Mouse (Mus musculus): ENCODE data around the gene Ntf3. TPM values are rescaled to one million over a fixed set of nuclear protein-coding genes. Genes with fewer than 3 reads are reported as not detected.

Ntf3 gene
- polyA plus RNA-seq, 1 experiment from 2014 or later, result 6.6 TPM

DNA sequence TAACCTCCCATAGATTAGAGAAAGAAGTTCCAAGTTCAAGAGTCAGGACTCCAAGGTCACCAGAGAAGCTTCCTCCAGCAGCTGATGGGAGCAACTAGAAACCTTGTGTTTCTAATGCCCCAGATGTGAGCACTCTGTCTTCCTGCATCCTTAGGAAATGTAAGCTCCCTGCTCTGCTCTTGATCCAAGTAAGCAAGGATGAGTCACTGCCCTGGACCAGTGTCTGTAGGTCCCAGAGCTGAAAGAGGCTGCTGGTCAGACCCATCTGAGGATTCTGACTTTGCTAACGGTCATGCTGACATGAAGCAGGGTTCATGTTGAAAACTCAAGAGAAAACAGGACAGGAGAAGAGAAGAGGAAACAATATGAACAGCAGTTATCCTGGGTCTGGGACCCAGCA is 76.6 kb downstream of the Ntf3 start:
- Histone ChIP-seq H3K36me3 (replicated peaks) (no peaks in the 10 kb centered on the region), H3K27me3 (ENCODE audit: poor library complexity, severe bottlenecking) (no peaks in the 10 kb centered on the region), H3K4me1 (peaks cover 8% of the 10 kb centered on the region; the same call in 1 of the 2 replicates), H3K4me3 (no peak overlapping the region), H3K9me3 (no peaks in the 10 kb centered on the region), H3K27ac (no peak overlapping the region)
- DNase-seq (ENCODE audit: extremely low spot score, low spot score), result no peak
- 90% methylated on average over 1 of the region's 1 CpGs for WGBS

DNA sequence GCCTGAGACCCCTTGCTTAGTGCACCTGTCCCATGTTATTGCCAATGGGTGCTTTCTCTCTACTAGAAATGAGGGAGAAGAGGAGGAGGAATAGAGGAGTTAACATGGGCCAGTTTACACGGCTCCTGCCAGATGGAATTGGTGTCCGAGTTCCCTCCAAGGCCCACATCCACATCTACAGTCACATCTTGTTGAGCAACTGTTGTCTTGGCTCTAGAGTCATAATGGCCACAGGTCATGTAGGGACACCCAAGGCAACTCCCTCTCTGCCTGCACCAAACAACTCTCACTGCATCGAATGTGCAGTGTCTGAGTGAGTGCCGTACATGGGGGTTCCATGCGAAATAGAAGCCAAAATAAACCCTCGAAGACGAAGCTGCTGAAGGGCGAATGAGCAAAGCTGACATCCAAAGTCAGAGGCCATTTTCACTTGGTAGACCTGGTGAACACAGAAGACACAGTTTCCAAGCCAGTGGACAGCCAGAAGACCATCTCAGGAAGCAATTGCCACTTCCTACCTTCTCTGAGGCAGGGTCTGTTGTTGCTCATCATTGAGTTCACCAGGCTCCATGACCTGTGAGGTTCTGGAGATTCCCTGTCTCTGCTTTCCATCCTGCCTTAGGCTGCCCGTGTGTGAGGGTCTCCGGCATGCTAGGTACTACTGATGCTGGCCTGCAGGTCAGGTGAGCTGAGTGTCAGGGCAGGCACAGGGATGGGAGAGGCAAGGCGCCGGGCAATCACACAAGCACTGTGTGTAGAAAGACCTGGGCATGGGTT is 78.0 kb downstream of the Ntf3 start:
- no peaks in the 10 kb centered on the region for H3K36me3 ChIP-seq (replicated peaks)
- no peaks in the 10 kb centered on the region for H3K9me3 ChIP-seq
- WGBS, result 89% methylated on average over 12 of the region's 12 CpGs

DNA sequence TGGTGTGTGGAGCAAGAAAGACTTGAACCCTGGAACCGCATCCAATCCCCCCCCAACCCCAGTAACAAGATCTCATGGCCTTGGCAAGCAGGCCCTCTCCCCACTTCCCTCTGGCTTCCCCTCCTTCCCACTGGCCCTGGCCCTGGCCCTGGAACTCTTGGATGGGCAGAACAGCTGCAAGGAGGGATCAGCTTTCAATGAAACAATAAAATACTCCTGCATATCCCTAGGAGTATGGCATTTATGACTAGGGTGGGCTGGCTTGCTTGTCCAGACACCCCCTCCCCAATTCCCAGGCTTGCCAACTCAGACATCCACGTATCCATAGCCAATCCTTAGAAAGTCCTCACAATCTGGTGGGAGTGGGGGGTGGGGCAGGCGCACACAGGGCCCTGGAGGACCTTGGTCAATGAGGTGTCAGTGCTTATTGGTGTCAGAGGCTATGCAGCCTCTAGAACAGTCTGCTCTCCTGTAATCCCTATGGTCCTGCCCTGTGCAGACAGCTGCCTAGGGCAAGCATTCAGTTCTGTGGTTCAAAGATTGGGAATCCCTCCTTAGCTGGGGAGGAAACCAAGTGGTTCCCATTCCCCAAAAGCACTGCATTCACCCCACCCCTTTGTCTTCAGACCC is 80.3 kb downstream of the Ntf3 start:
- Histone ChIP-seq H3K36me3 (replicated peaks) (no peaks in the 10 kb centered on the region), H3K9me3 (no peaks in the 10 kb centered on the region), H3K27ac (0 out of 2 replicates have a peak overlapping the region, but pooled peaks have one; percentile 54), H3K4me3 (no peak overlapping the region), H3K4me1 (peaks cover 8% of the 10 kb centered on the region; the same call in 1 of the 2 replicates), H3K27me3 (ENCODE audit: poor library complexity, severe bottlenecking) (no peaks in the 10 kb centered on the region)
- 90% methylated on average over 3 of the region's 3 CpGs for WGBS
- no peak for DNase-seq (ENCODE audit: extremely low spot score, low spot score)

More for the DNA sequence above, 78.0 kb downstream of the Ntf3 start:
- H3K27ac ChIP-seq, result no peak overlapping the region
- no peak for DNase-seq (ENCODE audit: extremely low spot score, low spot score)
- H3K4me1 ChIP-seq, result peaks cover 8% of the 10 kb centered on the region; the same call in 1 of the 2 replicates
- no peak overlapping the region for H3K4me3 ChIP-seq
- no peaks in the 10 kb centered on the region for H3K27me3 ChIP-seq (ENCODE audit: poor library complexity, severe bottlenecking)

DNA sequence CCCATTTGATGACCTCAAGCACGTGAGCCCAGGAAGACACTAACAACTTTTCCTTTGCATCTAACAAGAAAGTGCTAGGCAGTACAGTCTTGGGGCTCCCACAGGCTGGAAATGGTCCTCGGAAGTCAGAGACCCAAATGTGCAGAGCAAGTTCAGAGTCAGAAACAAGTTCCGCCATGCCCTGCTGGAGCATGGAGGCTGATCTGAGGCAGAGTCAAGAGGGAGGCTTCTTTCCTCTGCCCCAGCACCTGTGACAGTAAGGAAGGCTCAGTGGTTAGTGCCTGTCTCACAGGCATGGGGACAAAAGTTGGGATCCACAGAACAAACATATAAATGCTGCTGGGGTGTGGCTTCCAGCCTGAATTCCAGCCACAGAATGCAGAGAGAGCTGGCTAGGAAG is 86.2 kb downstream of the Ntf3 start:
- H3K4me3 ChIP-seq, result no peak overlapping the region
- no peak for DNase-seq (ENCODE audit: extremely low spot score, low spot score)
- 78% methylated on average over 3 of the region's 3 CpGs for WGBS
- no peaks in the 10 kb centered on the region for H3K27me3 ChIP-seq (ENCODE audit: poor library complexity, severe bottlenecking)
- H3K27ac ChIP-seq, result no peak overlapping the region
- no peaks in the 10 kb centered on the region for H3K36me3 ChIP-seq (replicated peaks)
- no peaks in the 10 kb centered on the region for H3K9me3 ChIP-seq
- H3K4me1 ChIP-seq, result no peaks in the 10 kb centered on the region

DNA sequence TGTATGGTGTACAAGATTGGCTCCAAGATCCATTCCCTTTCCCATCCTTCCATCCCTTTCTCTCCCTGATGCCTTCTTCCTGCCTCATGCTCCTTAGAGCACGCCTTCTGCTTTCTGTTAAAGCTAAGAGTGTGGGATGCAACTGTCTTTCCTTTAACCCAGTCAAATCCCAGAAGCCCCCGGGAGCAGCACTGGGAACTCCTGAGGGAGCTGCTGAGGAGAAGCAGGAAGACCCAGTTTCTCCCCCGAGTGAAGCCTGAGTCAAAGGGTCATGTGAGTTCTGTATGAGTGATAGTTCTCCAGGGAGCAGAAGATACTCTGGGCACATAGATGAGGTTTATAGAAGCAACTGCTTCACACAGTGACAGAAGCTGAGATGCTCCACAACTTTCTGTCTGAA is 109.0 kb downstream of the Ntf3 start:
- Histone ChIP-seq H3K9me3 (no peaks in the 10 kb centered on the region), H3K27me3 (ENCODE audit: poor library complexity, severe bottlenecking) (no peaks in the 10 kb centered on the region), H3K36me3 (replicated peaks) (no peaks in the 10 kb centered on the region), H3K27ac (no peak overlapping the region), H3K4me1 (no peaks in the 10 kb centered on the region), H3K4me3 (no peak overlapping the region)
- WGBS, result 84% methylated on average over 3 of the region's 3 CpGs
- no peak for DNase-seq (ENCODE audit: extremely low spot score, low spot score)

DNA sequence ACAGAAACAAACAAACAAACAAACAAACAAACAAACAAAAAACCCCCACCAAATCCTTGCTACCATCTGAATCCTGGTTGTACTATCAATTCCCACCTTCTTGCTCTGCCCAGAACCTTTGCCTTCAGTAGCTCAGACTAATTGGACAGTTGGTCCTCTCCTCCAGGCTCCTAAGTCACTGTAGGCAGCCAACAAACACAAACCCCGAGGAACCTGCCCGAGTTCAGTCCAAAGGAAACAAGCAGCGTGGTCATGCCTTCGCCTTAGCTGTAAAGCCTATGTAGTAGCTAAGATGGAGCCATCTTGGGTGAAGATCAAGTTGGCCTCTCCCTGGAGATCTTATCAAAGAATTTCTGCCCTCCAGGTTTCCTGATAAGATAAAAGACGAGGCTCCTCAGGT is 113.6 kb downstream of the Ntf3 start:
- no peaks in the 10 kb centered on the region for H3K36me3 ChIP-seq (replicated peaks)
- no peaks in the 10 kb centered on the region for H3K27me3 ChIP-seq (ENCODE audit: poor library complexity, severe bottlenecking)
- no peak overlapping the region for H3K4me3 ChIP-seq
- DNase-seq (ENCODE audit: extremely low spot score, low spot score), result no peak
- WGBS, result 90% methylated on average over 5 of the region's 5 CpGs
- no peaks in the 10 kb centered on the region for H3K9me3 ChIP-seq
- H3K27ac ChIP-seq, result no peak overlapping the region
- H3K4me1 ChIP-seq, result no peaks in the 10 kb centered on the region

Measured in forebrain, embryonic 10.5 days (tissue).